Mouse (Mus musculus) stomach, postnatal 0 days (tissue): Measurements from ENCODE around the gene Acot4. TPM values are rescaled to one million over a fixed set of nuclear protein-coding genes. Genes with fewer than 3 reads are reported as not detected.
"Not testable (repeated sequence)": the region's sequence is repeated elsewhere in the genome, so short reads cannot be mapped to it uniquely, and the experiment has no call there.

Experiments used
- ATAC-seq: fragments of 200-750 bp; cut with Nextera tagmentation; 2 replicates; pipeline ENCODE4 v1.8.0; 2017; ENCODE audit not compliant: low FRiP score, low TSS enrichment
- DNase-seq: peaks from one replicate; pipeline ENCODE4 v3.0.0-alpha.2; 2016; ENCODE audit warnings: low spot score
- H3K27ac ChIP-seq: fragments of 300-500 bp; sonication (generic); replicated peaks from 2 replicates; pipeline ENCODE4 v1.5.1; 2014; ENCODE audit warnings: mild to moderate bottlenecking, control low read depth
- H3K27me3 ChIP-seq: fragments of 300-500 bp; sonication (generic); 2 replicates; pipeline ENCODE4 v1.6.1; 2014; ENCODE audit warnings: low read length; ENCODE audit not compliant: control insufficient read depth, insufficient read depth
- H3K36me3 ChIP-seq: fragments of 300-500 bp; sonication (generic); 2 replicates; pipeline ENCODE4 v1.6.1; 2014; ENCODE audit warnings: low read length, mixed read lengths; ENCODE audit not compliant: control insufficient read depth, insufficient read depth
- H3K4me1 ChIP-seq: fragments of 300-500 bp; sonication (generic); replicated peaks from 2 replicates; pipeline ENCODE4 v1.6.1; 2014; ENCODE audit warnings: antibody characterized with exemption; ENCODE audit not compliant: control insufficient read depth, insufficient read depth
- H3K4me2 ChIP-seq: fragments of 300-500 bp; sonication (generic); replicated peaks from 2 replicates; pipeline ENCODE4 v1.6.1; 2014; ENCODE audit warnings: low read depth, mild to moderate bottlenecking, control low read depth, moderate library complexity
- H3K4me3 ChIP-seq: fragments of 300-500 bp; sonication (generic); 2 replicates; pipeline ENCODE4 v1.5.1; 2014; ENCODE audit warnings: low read depth, low read length, control low read depth
- H3K9ac ChIP-seq: fragments of 300-500 bp; sonication (generic); 2 replicates; pipeline ENCODE4 v1.6.1; 2014; ENCODE audit warnings: mild to moderate bottlenecking, low read length, control low read depth, mixed read lengths
- H3K9me3 ChIP-seq: fragments of 300-500 bp; sonication (generic); 2 replicates; pipeline ENCODE4 v1.6.1; 2016; ENCODE audit warnings: low read length; ENCODE audit not compliant: control insufficient read depth
- CTCF ChIP-seq: IDR thresholded peaks from 2 replicates; pipeline ENCODE4 v1.5.1; 2016; ENCODE audit warnings: antibody characterized with exemption, low read depth, mild to moderate bottlenecking, moderate library complexity
- EP300 ChIP-seq: optimal IDR thresholded peaks from 2 replicates; pipeline ENCODE3; 2016; ENCODE audit warnings: antibody characterized with exemption
- WGBS: fragments of 180-500 bp; shearing (Covaris S2); extraction: QIAGEN DNeasy Blood & Tissue Kit; methylation state at CpG from one replicate; pipeline ENCODE4 v1.1.7; 2014; 5-methylcytosine and 5-hydroxymethylcytosine counted together
- polyA plus RNA-seq: library from polyadenylated mRNA; unstranded; fragments of >200 nt; fragmentation: Nextera tagmentation; extraction: Ambion mirVana; gene quantifications from 2 replicates; pipeline ENCODE4 v1.2.1, GENCODE M21; 2015

Acot4 gene
- polyA plus RNA-seq, 1 experiment from 2014 or later = 1.2 TPM

DNA sequence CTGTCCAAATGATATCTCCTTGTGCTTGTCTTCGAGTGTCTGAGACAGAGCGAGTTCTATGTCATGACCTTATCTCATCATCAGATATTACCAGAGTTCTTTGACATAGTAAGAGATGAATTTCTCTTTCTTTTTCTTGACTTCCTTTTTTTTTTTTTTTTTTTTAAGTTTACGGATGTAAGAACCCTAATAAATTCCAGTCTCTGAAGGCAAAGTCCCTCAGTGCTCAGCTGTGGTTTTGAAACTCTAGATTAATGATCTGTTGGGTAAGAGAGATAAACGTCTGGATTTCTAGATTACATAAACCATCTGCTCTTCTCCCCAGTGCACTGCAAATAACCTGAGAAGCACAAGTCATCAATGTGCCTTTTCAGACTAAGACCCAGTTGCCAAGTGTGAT lies 4.1 kb upstream of the Acot4 start:
- Histone ChIP-seq H3K4me1 (no peaks in the 10 kb centered on the region), H3K36me3 (no peaks in the 10 kb centered on the region), H3K9ac (no peak overlapping the region), H3K27ac (no peak overlapping the region), H3K9me3 (no peaks in the 10 kb centered on the region), H3K27me3 (no peaks in the 10 kb centered on the region), H3K4me2 (no peak overlapping the region), H3K4me3 (no peak overlapping the region)
- no peak for DNase-seq
- WGBS = 41% methylated on average over 4 of the region's 4 CpGs
- TF ChIP-seq CTCF = no peak
- no peak for TF ChIP-seq EP300
- no peak for ATAC-seq

DNA sequence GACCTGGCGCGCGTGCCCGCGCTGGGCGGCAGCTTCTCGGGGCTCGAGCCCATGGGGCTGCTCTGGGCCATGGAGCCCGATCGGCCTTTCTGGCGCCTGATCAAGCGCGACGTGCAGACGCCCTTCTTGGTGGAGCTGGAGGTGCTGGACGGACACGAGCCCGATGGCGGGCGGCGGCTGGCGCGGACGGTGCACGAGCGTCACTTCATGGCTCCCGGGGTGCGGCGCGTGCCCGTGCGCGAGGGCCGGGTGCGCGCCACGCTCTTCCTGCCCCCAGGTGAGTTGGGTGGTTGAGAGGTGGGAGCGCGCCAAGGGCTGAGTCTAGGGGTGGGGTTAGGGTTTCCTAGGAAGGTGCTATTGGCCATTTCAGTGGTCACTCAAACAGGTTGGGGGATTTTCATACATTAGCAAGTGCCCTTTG lies 522 bp downstream of the Acot4 start, which contains the start of gene Gm49366:
Gene Gm49366 (plus strand): TSS at position 245 of the 421 bp plus-strand sequence.
- not testable (repeated sequence) for H3K4me1 ChIP-seq, H3K27me3 ChIP-seq, H3K36me3 ChIP-seq, H3K9me3 ChIP-seq, H3K27ac ChIP-seq
- H3K9ac ChIP-seq = peak within 1 kb of the TSS; percentile 59
- 2% methylated on average over 39 of the region's 39 CpGs for WGBS
- peak within 1 kb of the TSS; percentile 43 for H3K4me3 ChIP-seq
- peak; percentile 41 for DNase-seq
- H3K4me2 ChIP-seq = peak within 1 kb of the TSS; percentile 62
- ATAC-seq = peak; percentile 59

DNA sequence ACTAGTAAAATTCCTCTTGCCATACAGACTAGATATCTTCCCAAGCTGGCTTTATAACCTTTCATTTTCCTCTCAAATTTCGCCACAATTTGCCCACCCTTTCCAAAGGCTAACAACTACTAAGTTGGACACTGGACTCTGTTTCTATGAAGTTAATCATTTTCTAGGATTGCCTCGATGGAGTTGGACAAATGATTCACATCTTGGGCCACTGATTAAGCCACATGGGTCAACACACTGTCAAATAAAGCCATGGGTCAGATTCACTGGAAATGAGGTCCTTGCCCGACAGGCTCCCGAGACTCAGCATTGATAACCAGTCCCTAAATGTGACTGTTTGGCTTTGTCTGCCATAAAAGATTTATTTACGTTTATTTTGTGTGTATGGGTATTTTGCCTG lies 4.1 kb downstream of the Acot4 start:
- no peak overlapping the region for H3K27ac ChIP-seq
- H3K4me2 ChIP-seq = no peak overlapping the region

DNA sequence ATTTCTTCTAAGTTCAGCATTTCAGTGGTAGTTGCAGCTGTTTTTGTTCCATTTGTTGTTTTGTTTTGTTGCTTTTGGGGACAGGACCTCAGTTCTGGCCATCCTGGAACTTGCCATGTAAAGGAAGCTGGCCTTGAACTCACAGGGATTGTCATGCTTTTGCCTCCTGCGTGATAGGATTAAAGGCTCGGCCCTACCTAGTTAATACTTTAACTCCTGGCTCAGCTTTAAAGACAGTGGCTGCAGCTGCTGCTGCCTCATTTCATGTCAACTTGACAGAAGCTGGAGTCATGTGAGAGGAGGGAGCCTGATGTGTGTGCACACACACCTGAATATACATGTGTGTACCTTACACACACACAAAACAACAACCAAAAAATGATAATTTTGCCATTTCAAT lies 5.9 kb downstream of the Acot4 start:
- H3K27ac ChIP-seq = no peak overlapping the region

More for the DNA sequence above, 4.1 kb downstream of the Acot4 start:
- H3K9ac ChIP-seq = no peak overlapping the region
- no peak for TF ChIP-seq EP300
- TF ChIP-seq CTCF = no peak
- no peaks in the 10 kb centered on the region for H3K9me3 ChIP-seq
- no peak overlapping the region for H3K4me3 ChIP-seq
- no peaks in the 10 kb centered on the region for H3K36me3 ChIP-seq
- WGBS = 63% methylated on average over 5 of the region's 5 CpGs
- ATAC-seq (no peak), DNase-seq (no peak)
- H3K27me3 ChIP-seq = no peaks in the 10 kb centered on the region
- H3K4me1 ChIP-seq = no peaks in the 10 kb centered on the region

DNA sequence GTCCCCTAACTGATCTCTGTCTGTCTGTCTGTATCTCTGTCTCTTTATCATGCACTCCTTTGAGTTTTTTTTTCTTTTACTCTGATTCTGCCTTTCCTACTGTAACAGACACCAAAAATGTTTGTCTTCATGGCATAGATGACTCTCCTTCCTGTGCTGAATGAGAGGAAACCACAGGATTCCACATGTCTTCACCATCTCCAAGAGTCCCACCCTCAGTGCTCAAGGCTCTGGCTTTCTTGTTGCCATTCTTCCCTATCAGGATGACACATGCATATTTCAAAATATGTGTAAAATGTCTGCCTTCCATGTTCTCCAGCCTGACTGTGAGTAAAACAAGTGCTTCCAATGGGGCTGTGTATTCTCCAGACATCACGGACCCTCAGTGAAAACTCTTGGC lies 8.7 kb downstream of the Acot4 start:
- H3K27ac ChIP-seq = no peak overlapping the region
- ATAC-seq (no peak), DNase-seq (no peak)
- no peaks in the 10 kb centered on the region for H3K36me3 ChIP-seq
- H3K4me3 ChIP-seq = no peak overlapping the region
- TF ChIP-seq CTCF = no peak
- no peak for TF ChIP-seq EP300
- no peaks in the 10 kb centered on the region for H3K4me1 ChIP-seq
- WGBS = 88% methylated on average over 1 of the region's 1 CpGs
- no peak overlapping the region for H3K4me2 ChIP-seq
- H3K9me3 ChIP-seq = no peaks in the 10 kb centered on the region
- H3K9ac ChIP-seq = no peak overlapping the region
- H3K27me3 ChIP-seq = no peaks in the 10 kb centered on the region

More for the DNA sequence above, 5.9 kb downstream of the Acot4 start:
- no peak for ATAC-seq
- no peaks in the 10 kb centered on the region for H3K27me3 ChIP-seq
- no peak overlapping the region for H3K4me3 ChIP-seq
- no peak overlapping the region for H3K4me2 ChIP-seq
- TF ChIP-seq CTCF = no peak
- no peak for TF ChIP-seq EP300
- H3K9me3 ChIP-seq = no peaks in the 10 kb centered on the region
- H3K36me3 ChIP-seq = no peaks in the 10 kb centered on the region
- whole genome bisulfite sequencing = 54% methylated on average over 2 of the region's 2 CpGs
- no peaks in the 10 kb centered on the region for H3K4me1 ChIP-seq
- no peak for DNase-seq
- no peak overlapping the region for H3K9ac ChIP-seq

DNA sequence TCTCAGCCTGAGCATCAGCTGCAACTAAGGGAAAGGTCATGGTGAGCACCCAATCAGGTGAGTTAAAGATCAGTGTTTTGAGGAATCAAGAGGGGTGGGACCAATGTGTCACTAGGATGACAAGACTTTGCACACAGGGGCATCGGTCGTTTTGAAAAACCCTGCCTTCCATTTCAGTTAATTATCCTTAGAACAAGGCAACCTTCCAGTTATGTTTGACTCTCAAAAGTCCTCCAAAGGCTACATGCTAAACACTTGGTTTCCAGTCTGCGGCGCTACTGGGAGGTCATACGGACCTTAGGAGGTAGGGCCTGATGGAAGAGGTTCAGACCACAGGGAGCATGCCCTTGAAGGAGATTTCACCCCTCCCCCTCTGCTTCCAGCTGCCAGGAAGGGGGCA lies 12.6 kb downstream of the Acot4 start:
- not testable (repeated sequence) for ATAC-seq, H3K4me1 ChIP-seq, H3K9ac ChIP-seq, DNase-seq, H3K36me3 ChIP-seq, H3K9me3 ChIP-seq, H3K27me3 ChIP-seq, H3K27ac ChIP-seq, H3K4me2 ChIP-seq, H3K4me3 ChIP-seq
- WGBS = 80% methylated on average over 5 of the region's 5 CpGs
